ENCODE assay signal across 9 mouse cellular contexts in the genomic region with DNA sequence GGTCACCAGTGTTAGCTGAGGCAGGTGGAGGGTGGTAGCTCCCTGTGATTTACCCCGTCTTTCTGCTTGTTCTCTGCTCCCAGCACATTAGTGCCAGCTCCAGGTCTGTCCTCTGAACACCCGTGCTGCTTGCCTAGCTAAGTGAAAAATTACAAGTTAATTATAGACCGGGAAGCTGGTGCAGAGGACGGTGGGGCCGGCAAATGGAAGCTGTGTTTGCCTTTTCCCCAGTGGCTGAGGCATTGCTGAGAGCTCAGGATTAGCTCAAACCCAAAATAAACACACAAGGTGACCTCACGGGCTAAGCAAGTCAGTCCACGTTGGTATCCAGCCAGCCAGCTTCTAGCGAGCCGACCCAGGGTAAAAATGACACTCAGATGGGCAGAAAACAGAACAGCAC. TPM values are rescaled to one million over a fixed set of nuclear protein-coding genes. Genes with fewer than 3 reads are reported as not detected.
DNase-seq lines count a peak whose midpoint lies in the region; ATAC-seq and TF ChIP-seq lines count a peak whose summit lies in the region.
"Had no signal": no experiment of that assay in that cellular context is flagged by ENCODE, and none has a peak within 500 bp of the region (broad histone marks: within the 10 kb centered on the region; RNA-seq: fewer than 3 reads in every experiment).

No protein-coding gene starts in this region.

- 52% methylated on average over 9 of the region's 9 CpGs for WGBS in neural tube, embryonic 15.5 days
- WGBS in heart, postnatal 0 days, result 14% methylated on average over 9 of the region's 9 CpGs
- 8% methylated on average over 9 of the region's 9 CpGs for WGBS in stomach, postnatal 0 days
- 75% methylated on average over 9 of the region's 9 CpGs for whole genome bisulfite sequencing in forebrain, embryonic 10.5 days

- H3K27ac ChIP-seq in neural tube, embryonic 15.5 days (replicated peaks), result peak overlapping the region; percentile 48; the same call in 1 of the 2 replicates
- peak overlapping the region; percentile 95 for H3K27ac ChIP-seq in heart, postnatal 0 days (ENCODE audit: low read depth)
- no peak overlapping the region for H3K27ac ChIP-seq in stomach, postnatal 0 days (replicated peaks)
- H3K27ac ChIP-seq in forebrain, embryonic 10.5 days, result no peak overlapping the region
- H3K27ac ChIP-seq: lung, embryonic 15.5 days had no signal

- no peak for DNase-seq in neural tube, embryonic 10.5 days (ENCODE audit: extremely low spot score, low spot score)
- DNase-seq in heart, postnatal 0 days (ENCODE audit: low spot score), result peak; percentile 89
- peak; percentile 72 for DNase-seq in kidney, postnatal 10 days
- peak; percentile 65 for DNase-seq in stomach, postnatal 0 days (ENCODE audit: low spot score)
- no peak for DNase-seq in layer of hippocampus, adult 8-10 months (ENCODE audit: low spot score in 2 of 2)
- no peak for DNase-seq in cerebellum, postnatal 36 days
- no peak for DNase-seq in forebrain, embryonic 10.5 days (ENCODE audit: extremely low spot score, low spot score)

- H3K9me3 ChIP-seq in neural tube, embryonic 15.5 days (replicated peaks), result no peaks in the 10 kb centered on the region
- H3K9me3 ChIP-seq in heart, postnatal 0 days (replicated peaks; ENCODE audit: control insufficient read depth, low read length), result no peaks in the 10 kb centered on the region
- no peaks in the 10 kb centered on the region for H3K9me3 ChIP-seq in stomach, postnatal 0 days (ENCODE audit: control insufficient read depth, low read length)
- no peaks in the 10 kb centered on the region for H3K9me3 ChIP-seq in forebrain, embryonic 10.5 days
- H3K9me3 ChIP-seq: lung, embryonic 15.5 days had no signal

- no peak overlapping the region for H3K4me3 ChIP-seq in neural tube, embryonic 15.5 days (replicated peaks)
- no peak overlapping the region for H3K4me3 ChIP-seq in heart, postnatal 0 days (ENCODE audit: low read depth, low read length)
- no peak overlapping the region for H3K4me3 ChIP-seq in stomach, postnatal 0 days (ENCODE audit: low read depth, low read length)
- no peak overlapping the region for H3K4me3 ChIP-seq in forebrain, embryonic 10.5 days
- H3K4me3 ChIP-seq: lung, embryonic 15.5 days had no signal

- H3K27me3 ChIP-seq in neural tube, embryonic 15.5 days (replicated peaks), result no peaks in the 10 kb centered on the region
- no peaks in the 10 kb centered on the region for H3K27me3 ChIP-seq in heart, postnatal 0 days (ENCODE audit: control insufficient read depth, insufficient read depth, low read length)
- no peaks in the 10 kb centered on the region for H3K27me3 ChIP-seq in stomach, postnatal 0 days (ENCODE audit: control insufficient read depth, insufficient read depth, low read length)
- no peaks in the 10 kb centered on the region for H3K27me3 ChIP-seq in forebrain, embryonic 10.5 days (ENCODE audit: poor library complexity, severe bottlenecking)
- H3K27me3 ChIP-seq: lung, embryonic 15.5 days had no signal

- no peak overlapping the region for H3K9ac ChIP-seq in neural tube, embryonic 15.5 days (replicated peaks)
- peak overlapping the region; percentile 43 for H3K9ac ChIP-seq in heart, postnatal 0 days (replicated peaks; ENCODE audit: low read depth, low read length)
- H3K9ac ChIP-seq in stomach, postnatal 0 days (ENCODE audit: low read length), result no peak overlapping the region
- H3K9ac ChIP-seq: lung, embryonic 15.5 days had no signal

- TF ChIP-seq CTCF in heart, postnatal 0 days (IDR thresholded peaks at IDR 0.05; ENCODE audit: low read depth), result no peak
- TF ChIP-seq CTCF in stomach, postnatal 0 days (IDR thresholded peaks at IDR 0.05; ENCODE audit: low read depth), result no peak

- 0 out of 2 replicates have a peak, but pooled peaks have one; percentile 21 for ATAC-seq in neural tube, embryonic 15.5 days (ENCODE audit: low FRiP score)
- peak; percentile 81 for ATAC-seq in heart, postnatal 0 days (ENCODE audit: insufficient read depth, low read depth)
- peak; percentile 67 for ATAC-seq in stomach, postnatal 0 days (ENCODE audit: low FRiP score, low TSS enrichment)

- H3K4me2 ChIP-seq in neural tube, embryonic 15.5 days, result no peak overlapping the region
- peak overlapping the region; percentile 36 for H3K4me2 ChIP-seq in heart, postnatal 0 days (ENCODE audit: low read depth, low read length)
- no peak overlapping the region for H3K4me2 ChIP-seq in stomach, postnatal 0 days (replicated peaks; ENCODE audit: low read depth)
- H3K4me2 ChIP-seq: lung, embryonic 15.5 days had no signal

- H3K36me3 ChIP-seq in neural tube, embryonic 15.5 days, result 0 out of 2 replicates have a peak, but pooled peaks cover 6% of the 10 kb centered on the region
- peaks cover 12% of the 10 kb centered on the region for H3K36me3 ChIP-seq in heart, postnatal 0 days (replicated peaks; ENCODE audit: control insufficient read depth, insufficient read depth, low read length)
- no peaks in the 10 kb centered on the region for H3K36me3 ChIP-seq in stomach, postnatal 0 days (ENCODE audit: control insufficient read depth, insufficient read depth, low read length)
- H3K36me3 ChIP-seq in forebrain, embryonic 10.5 days (replicated peaks), result peaks cover 17% of the 10 kb centered on the region
- H3K36me3 ChIP-seq: lung, embryonic 15.5 days had no signal

- peak; percentile 73; the same call in 1 of the 2 replicates for TF ChIP-seq EP300 in heart, postnatal 0 days (IDR thresholded peaks at IDR 0.05; ENCODE audit: low read depth)
- TF ChIP-seq EP300 in stomach, postnatal 0 days (optimal IDR thresholded peaks at IDR 0.05), result no peak

- peaks cover 20% of the 10 kb centered on the region; the same call in 1 of the 2 replicates for H3K4me1 ChIP-seq in neural tube, embryonic 15.5 days
- H3K4me1 ChIP-seq in heart, postnatal 0 days (ENCODE audit: control insufficient read depth, insufficient read depth), result peaks cover 56% of the 10 kb centered on the region
- H3K4me1 ChIP-seq in stomach, postnatal 0 days (replicated peaks; ENCODE audit: control insufficient read depth, insufficient read depth), result no peaks in the 10 kb centered on the region
- peaks cover 38% of the 10 kb centered on the region for H3K4me1 ChIP-seq in forebrain, embryonic 10.5 days

RNA-seq across cellular contexts. Expression of gene Tcp10a, which starts 51.4 kb away (rescaled TPM):
- not detected in 2 replicates for polyA plus RNA-seq in neural tube, embryonic 15.5 days (2015; fragmentation: Nextera tagmentation; extraction: Ambion mirVana)
- total RNA-seq in heart, postnatal 0 days (2014; rRNA removed; ENCODE audit: low replicate concordance), result not detected in 2 replicates
- polyA plus RNA-seq in heart, postnatal 0 days (2015; fragmentation: Nextera tagmentation; extraction: Ambion mirVana), result 0.07 TPM in 1 of 2 replicates, not detected in the other
- polyA plus RNA-seq in stomach, postnatal 0 days (2015; fragmentation: Nextera tagmentation; extraction: Ambion mirVana), result 0.06 TPM in 1 of 2 replicates, not detected in the other
- total RNA-seq in layer of hippocampus, adult 8-10 months (2022), result under 1 TPM in 1 of 4 experiments, not detected in 3; 0.43 TPM
- not detected in 2 replicates for polyA plus RNA-seq in forebrain, embryonic 10.5 days (2016; fragmentation: Nextera tagmentation; extraction: Ambion mirVana)

Comparison
In these comparisons a context has a peak if more than half of its experiments do, and no peak if none do; other contexts are left out.
1. ATAC-seq: peak in every context shown above with its lines; median percentile 81 in heart, postnatal 0 days; 67 in stomach, postnatal 0 days; 21 in neural tube, embryonic 15.5 days.
2. H3K27ac ChIP-seq: peak in neural tube, embryonic 15.5 days (single experiment) and heart, postnatal 0 days (single experiment); none in stomach, postnatal 0 days (single experiment) and forebrain, embryonic 10.5 days (single experiment).
3. DNase-seq: peak in heart, postnatal 0 days (single experiment), kidney, postnatal 10 days (single experiment) and stomach, postnatal 0 days (single experiment); none in neural tube, embryonic 10.5 days (single experiment), layer of hippocampus, adult 8-10 months (0 of 2), cerebellum, postnatal 36 days (0 of 2) and forebrain, embryonic 10.5 days (single experiment).